Mouse (Mus musculus): ENCODE measurements at regions not wholly inside any gene's neighbourhood (a gene's known extent, or its start where the extent isn't known, plus 50 kb on each side); places are given as distances from the start of the nearest gene placed in this dataset.

DNA sequence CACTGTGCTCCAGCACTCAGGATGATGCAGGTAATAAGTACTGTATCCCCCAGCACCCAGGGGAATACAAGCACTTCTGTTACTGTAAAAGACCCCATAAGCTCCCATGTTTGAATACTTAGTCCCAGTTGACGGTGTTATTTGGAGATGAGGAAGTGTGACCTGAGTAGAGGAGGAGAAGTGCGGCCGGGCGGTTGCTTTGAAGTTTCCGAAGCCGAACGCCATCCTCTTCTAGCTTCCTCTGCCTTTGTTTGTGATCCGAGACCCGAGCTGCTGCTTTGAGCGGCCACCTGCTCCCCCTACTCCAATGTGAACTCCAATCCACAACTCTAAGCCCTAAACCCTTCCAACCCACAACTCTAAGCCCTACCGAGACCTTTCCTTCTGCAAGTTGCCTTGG, 103.6 kb downstream of the Rpl14 start:
- Histone ChIP-seq H3K4me1 (ENCODE audit: insufficient read depth) (peaks cover 6% of the 10 kb centered on the region), H3K4me3 (ENCODE audit: low read depth, low read length) (no peak overlapping the region), H3K4me2 (ENCODE audit: low read depth, low read length) (peak overlapping the region; percentile 48; the same call in 1 of the 2 replicates), H3K27ac (ENCODE audit: low read depth) (no peak overlapping the region), H3K27me3 (ENCODE audit: insufficient read depth, low read length) (peaks cover 10% of the 10 kb centered on the region; the same call in 1 of the 2 replicates), H3K9ac (replicated peaks) (no peak overlapping the region), H3K9me3 (ENCODE audit: low read length) (no peaks in the 10 kb centered on the region), H3K36me3 (replicated peaks; ENCODE audit: insufficient read depth, low read length) (no peaks in the 10 kb centered on the region)
- no peak for DNase-seq
- TF ChIP-seq EP300 (IDR thresholded peaks at IDR 0.05; ENCODE audit: low read depth) (no peak), CTCF (IDR thresholded peaks at IDR 0.05; ENCODE audit: low read depth) (no peak)
- 2% methylated on average over 11 of the region's 11 CpGs for WGBS (ENCODE audit: insufficient replicate concordance)
- ATAC-seq: no peak

DNA sequence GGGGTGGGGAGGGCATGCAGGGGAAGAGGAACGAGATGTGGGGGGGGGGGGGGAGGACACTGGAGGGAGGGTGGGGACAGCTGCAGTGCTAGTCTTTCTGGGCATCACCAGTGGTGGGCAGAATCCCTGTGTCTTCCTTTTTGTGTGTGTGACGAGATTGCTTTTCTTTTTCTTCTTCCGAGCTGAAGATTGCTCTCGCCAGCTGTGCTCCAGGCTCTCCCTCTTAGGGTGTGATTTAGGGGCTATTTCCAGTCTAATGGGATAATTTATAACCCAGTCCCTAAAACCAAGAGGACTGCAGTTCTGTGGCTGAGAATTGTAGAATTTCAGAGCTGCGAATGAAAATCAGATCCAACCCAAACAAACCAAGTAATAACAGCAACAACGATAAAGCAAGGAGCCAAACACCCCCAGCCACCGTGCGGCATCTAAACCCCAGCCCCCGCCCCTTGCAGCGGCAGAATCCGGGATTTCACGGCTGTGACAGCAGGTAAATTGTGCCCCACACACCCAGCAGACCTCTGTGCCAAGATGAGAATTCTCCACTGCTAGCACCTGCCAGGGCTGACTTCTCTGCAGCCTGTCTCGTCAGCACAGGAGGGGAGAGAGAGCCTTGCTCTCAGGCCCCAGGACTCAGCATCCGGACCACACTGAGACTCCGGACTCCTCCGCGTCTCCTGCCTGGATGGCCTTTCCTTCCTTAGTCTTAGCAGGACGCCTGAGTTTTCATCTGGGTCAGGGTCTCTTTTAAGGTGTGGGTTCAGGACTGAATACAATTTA, 104.3 kb downstream of the Rpl14 start:
- peak overlapping the region; percentile 19; the same call in 1 of the 2 replicates for H3K4me3 ChIP-seq (ENCODE audit: low read depth, low read length)
- no peaks in the 10 kb centered on the region for H3K36me3 ChIP-seq (replicated peaks; ENCODE audit: insufficient read depth, low read length)
- H3K9me3 ChIP-seq (ENCODE audit: low read length): no peaks in the 10 kb centered on the region
- no peak overlapping the region for H3K27ac ChIP-seq (ENCODE audit: low read depth)
- DNase-seq (no peak), ATAC-seq (no peak)
- peaks cover 10% of the 10 kb centered on the region; the same call in 1 of the 2 replicates for H3K27me3 ChIP-seq (ENCODE audit: insufficient read depth, low read length)
- 5% methylated on average over 18 of the region's 18 CpGs for WGBS (ENCODE audit: insufficient replicate concordance)
- H3K4me2 ChIP-seq (ENCODE audit: low read depth, low read length): peak overlapping the region; percentile 48
- no peak for TF ChIP-seq CTCF (IDR thresholded peaks at IDR 0.05; ENCODE audit: low read depth)
- no peak for TF ChIP-seq EP300 (IDR thresholded peaks at IDR 0.05; ENCODE audit: low read depth)
- peaks cover 6% of the 10 kb centered on the region for H3K4me1 ChIP-seq (ENCODE audit: insufficient read depth)
- H3K9ac ChIP-seq (replicated peaks): no peak overlapping the region

DNA sequence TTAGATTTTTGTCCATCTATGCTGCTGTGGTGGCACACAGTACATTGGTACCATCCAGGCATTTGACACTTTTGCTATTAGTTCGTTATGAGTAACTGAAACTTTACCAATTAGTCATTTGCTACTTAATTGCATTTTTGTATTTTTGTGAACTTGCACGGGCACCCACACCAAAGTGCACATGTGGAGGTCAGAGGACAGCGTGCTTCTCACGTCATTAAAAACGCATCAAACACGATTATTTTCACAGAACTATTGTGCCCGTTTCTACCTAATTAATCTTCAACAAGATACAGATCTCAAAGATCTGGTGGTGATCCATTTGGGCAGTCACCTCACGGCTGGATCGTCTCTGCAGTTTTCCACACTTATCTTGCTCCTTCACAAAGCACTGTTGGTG, 105.1 kb downstream of the Rpl14 start:
- H3K4me2 ChIP-seq (ENCODE audit: low read depth, low read length): no peak overlapping the region
- no peaks in the 10 kb centered on the region for H3K36me3 ChIP-seq (replicated peaks; ENCODE audit: insufficient read depth, low read length)
- H3K4me3 ChIP-seq (ENCODE audit: low read depth, low read length): no peak overlapping the region
- H3K9me3 ChIP-seq (ENCODE audit: low read length): no peaks in the 10 kb centered on the region
- ATAC-seq (no peak), DNase-seq (no peak)
- no peak overlapping the region for H3K9ac ChIP-seq (replicated peaks)
- H3K4me1 ChIP-seq (ENCODE audit: insufficient read depth): peaks cover 6% of the 10 kb centered on the region
- peaks cover 10% of the 10 kb centered on the region; the same call in 1 of the 2 replicates for H3K27me3 ChIP-seq (ENCODE audit: insufficient read depth, low read length)
- TF ChIP-seq EP300 (IDR thresholded peaks at IDR 0.05; ENCODE audit: low read depth): no peak
- no peak for TF ChIP-seq CTCF (IDR thresholded peaks at IDR 0.05; ENCODE audit: low read depth)
- WGBS (ENCODE audit: insufficient replicate concordance): 33% methylated on average over 9 of the region's 9 CpGs
- H3K27ac ChIP-seq (ENCODE audit: low read depth): no peak overlapping the region

DNA sequence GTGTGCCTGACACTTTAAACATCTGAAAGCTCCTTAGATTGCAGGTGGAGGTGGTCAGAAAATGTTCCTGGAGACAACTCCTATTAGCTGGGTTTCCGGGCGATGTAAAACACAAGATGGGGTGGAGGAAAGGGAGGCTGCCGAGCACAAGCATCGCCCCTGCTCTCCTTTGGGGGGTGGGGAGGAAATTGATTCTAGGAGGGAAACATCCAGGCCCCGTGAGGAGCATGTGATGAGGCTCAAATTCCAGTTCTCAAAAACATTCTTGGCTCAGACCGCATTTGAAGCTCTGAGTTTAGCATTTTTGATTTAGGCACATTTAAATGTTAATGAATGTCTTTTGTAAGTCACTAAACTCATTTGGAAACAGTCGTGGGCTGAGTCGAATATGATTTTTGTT, 105.5 kb downstream of the Rpl14 start:
- Histone ChIP-seq H3K4me3 (ENCODE audit: low read depth, low read length) (no peak overlapping the region), H3K9me3 (ENCODE audit: low read length) (no peaks in the 10 kb centered on the region), H3K36me3 (replicated peaks; ENCODE audit: insufficient read depth, low read length) (no peaks in the 10 kb centered on the region), H3K9ac (replicated peaks) (no peak overlapping the region), H3K27ac (ENCODE audit: low read depth) (no peak overlapping the region), H3K27me3 (ENCODE audit: insufficient read depth, low read length) (peaks cover 10% of the 10 kb centered on the region; the same call in 1 of the 2 replicates), H3K4me2 (ENCODE audit: low read depth, low read length) (no peak overlapping the region), H3K4me1 (ENCODE audit: insufficient read depth) (peaks cover 6% of the 10 kb centered on the region)
- ATAC-seq (no peak), DNase-seq (no peak)
- WGBS (ENCODE audit: insufficient replicate concordance): 53% methylated on average over 8 of the region's 8 CpGs
- TF ChIP-seq CTCF (IDR thresholded peaks at IDR 0.05; ENCODE audit: low read depth) (no peak), EP300 (IDR thresholded peaks at IDR 0.05; ENCODE audit: low read depth) (no peak)

DNA sequence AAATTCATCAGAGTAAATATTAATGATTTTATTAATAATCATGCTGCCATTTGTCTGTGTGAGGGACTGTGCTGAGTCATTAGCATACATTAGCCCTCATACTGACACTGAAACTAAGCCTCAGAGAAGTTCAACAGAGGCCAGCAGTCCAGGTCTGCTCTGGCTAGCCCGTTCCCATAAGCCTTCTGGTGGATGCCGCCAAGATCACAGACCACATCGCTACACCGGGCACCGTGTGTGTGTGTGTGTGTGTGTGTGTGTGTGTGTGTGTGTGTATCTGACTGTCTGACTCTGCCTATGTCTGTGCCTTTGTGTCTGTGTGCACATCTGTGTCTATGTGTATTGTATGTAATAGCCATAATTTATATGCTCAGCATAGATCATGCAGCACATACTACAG, 106.0 kb downstream of the Rpl14 start:
- no peak overlapping the region for H3K4me3 ChIP-seq (ENCODE audit: low read depth, low read length)
- DNase-seq (no peak), ATAC-seq (no peak)
- TF ChIP-seq CTCF (IDR thresholded peaks at IDR 0.05; ENCODE audit: low read depth) (no peak), EP300 (IDR thresholded peaks at IDR 0.05; ENCODE audit: low read depth) (no peak)
- peaks cover 10% of the 10 kb centered on the region; the same call in 1 of the 2 replicates for H3K27me3 ChIP-seq (ENCODE audit: insufficient read depth, low read length)
- H3K9me3 ChIP-seq (ENCODE audit: low read length): no peaks in the 10 kb centered on the region
- peaks cover 6% of the 10 kb centered on the region for H3K4me1 ChIP-seq (ENCODE audit: insufficient read depth)
- no peak overlapping the region for H3K27ac ChIP-seq (ENCODE audit: low read depth)
- no peak overlapping the region for H3K4me2 ChIP-seq (ENCODE audit: low read depth, low read length)
- H3K9ac ChIP-seq (replicated peaks): no peak overlapping the region
- no peaks in the 10 kb centered on the region for H3K36me3 ChIP-seq (replicated peaks; ENCODE audit: insufficient read depth, low read length)
- 73% methylated on average over 5 of the region's 5 CpGs for WGBS (ENCODE audit: insufficient replicate concordance)

DNA sequence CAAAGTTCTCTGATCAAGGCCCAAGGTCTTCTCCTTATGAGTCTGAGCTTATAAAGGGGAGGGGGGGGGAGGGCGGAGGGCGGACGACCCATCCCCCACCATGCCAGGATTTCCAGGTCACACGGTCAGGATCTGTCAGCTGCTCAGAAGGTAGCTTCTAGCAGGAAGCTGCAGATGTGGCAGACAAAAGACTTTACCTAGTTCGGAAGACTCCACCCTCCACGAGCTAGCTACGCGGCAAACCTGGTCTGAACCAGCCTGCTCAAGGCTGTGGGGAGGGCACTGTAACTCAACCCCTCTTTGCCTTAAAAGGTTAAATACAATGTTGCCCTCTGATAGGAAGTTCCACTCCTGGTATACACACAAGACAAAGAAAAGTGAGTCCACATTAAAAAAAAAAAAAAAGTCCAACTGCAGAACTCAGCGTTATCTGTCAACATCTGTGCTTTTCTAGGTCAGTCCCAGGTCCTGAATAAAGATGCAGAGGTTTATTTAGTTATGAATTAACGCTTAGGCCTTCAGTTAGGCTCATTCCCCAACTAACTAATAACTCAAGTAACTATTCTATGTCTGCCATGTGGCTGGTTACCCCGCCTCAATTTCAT, 108.7 kb downstream of the Rpl14 start:
- ATAC-seq: no peak

More for the DNA sequence above, 108.7 kb downstream of the Rpl14 start:
- Histone ChIP-seq H3K4me3 (ENCODE audit: low read depth, low read length) (no peak overlapping the region), H3K36me3 (replicated peaks; ENCODE audit: insufficient read depth, low read length) (no peaks in the 10 kb centered on the region), H3K4me2 (ENCODE audit: low read depth, low read length) (no peak overlapping the region), H3K27me3 (ENCODE audit: insufficient read depth, low read length) (peaks cover 6% of the 10 kb centered on the region; the same call in 1 of the 2 replicates), H3K9ac (replicated peaks) (no peak overlapping the region), H3K27ac (ENCODE audit: low read depth) (no peak overlapping the region), H3K4me1 (ENCODE audit: insufficient read depth) (peaks cover 6% of the 10 kb centered on the region), H3K9me3 (ENCODE audit: low read length) (no peaks in the 10 kb centered on the region)
- no peak for TF ChIP-seq CTCF (IDR thresholded peaks at IDR 0.05; ENCODE audit: low read depth)
- no peak for TF ChIP-seq EP300 (IDR thresholded peaks at IDR 0.05; ENCODE audit: low read depth)
- DNase-seq: no peak
- WGBS (ENCODE audit: insufficient replicate concordance): 45% methylated on average over 11 of the region's 11 CpGs

Data from liver, postnatal 0 days (tissue).